Mouse (Mus musculus) gonadal fat pad, adult 2 months (tissue): ENCODE measurements around the gene Mlf2. TPM values are rescaled to one million over a fixed set of nuclear protein-coding genes. Genes with fewer than 3 reads are reported as not detected.

Experiments used
- DNase-seq: peaks from one replicate; pipeline ENCODE4 v3.0.0-alpha.2; 2012; ENCODE audit warnings: low read depth
- polyA plus RNA-seq: library from polyadenylated mRNA; depleted of rRNA; stranded (reverse); fragments of >200 nt; gene quantifications from 2 replicates; pipeline ENCODE4 v1.2.3, GENCODE M21; 2012; rRNA removed

Mlf2 gene
- polyA plus RNA-seq, 1 experiment = 363 TPM

GRCm38 (mm10) chr6:124934670-124935069, 3.5 kb downstream of the Mlf2 start:
- no peak for DNase-seq

GRCm38 (mm10) chr6:124936681-124937080, 5.5 kb downstream of the Mlf2 start:
- no peak for DNase-seq

GRCm38 (mm10) chr6:124937493-124937892, 6.3 kb downstream of the Mlf2 start:
- DNase-seq = no peak

- DNase-seq = no peak
These were observed 7.4 kb downstream of the Mlf2 start for GRCm38 (mm10) chr6:124938554-124938953.

- DNase-seq = no peak
These were observed 10.5 kb downstream of the Mlf2 start for GRCm38 (mm10) chr6:124941679-124942078.

- DNase-seq = no peak
These were observed 12.3 kb downstream of the Mlf2 start for GRCm38 (mm10) chr6:124943526-124943925.

- no peak for DNase-seq
These were observed 23.0 kb downstream of the Mlf2 start for GRCm38 (mm10) chr6:124953991-124954715.

- peak; percentile 94 for DNase-seq
These were observed 24.0 kb downstream of the Mlf2 start for GRCm38 (mm10) chr6:124955212-124955611.

GRCm38 (mm10) chr6:124958127-124958526, 26.9 kb downstream of the Mlf2 start:
- no peak for DNase-seq

- no peak for DNase-seq
These were observed 28.8 kb downstream of the Mlf2 start for GRCm38 (mm10) chr6:124959960-124960359.

GRCm38 (mm10) chr6:124961021-124961420, 29.8 kb downstream of the Mlf2 start:
- DNase-seq = no peak

- no peak for DNase-seq
These were observed 33.5 kb downstream of the Mlf2 start for GRCm38 (mm10) chr6:124964638-124965037.

GRCm38 (mm10) chr6:124965088-124965719, 34.0 kb downstream of the Mlf2 start, which contains the start of gene Cops7a:
Cops7a (minus strand) TSS chr6:124965538.
- no peak for DNase-seq

GRCm38 (mm10) chr6:124965747-124966146, 34.6 kb downstream of the Mlf2 start:
- DNase-seq = no peak

GRCm38 (mm10) chr6:124966466-124967118, 35.4 kb downstream of the Mlf2 start:
- DNase-seq = no peak

- DNase-seq = no peak
These were observed 36.6 kb downstream of the Mlf2 start for GRCm38 (mm10) chr6:124967766-124968165.

Other genes starting within 250 kb of the Mlf2 start
- 43.6 and 44.2 TPM in 2 replicates for gene Emg1, start 219.2 kb upstream of the Mlf2 start, polyA plus RNA-seq
- gene Phb2, start 219.1 kb upstream of the Mlf2 start, polyA plus RNA-seq = 131 and 138 TPM in 2 replicates
- 24.2 and 25.2 TPM in 2 replicates for gene Ptpn6, start 192.7 kb upstream of the Mlf2 start, polyA plus RNA-seq
- 329 and 371 TPM in 2 replicates for gene Grcc10, start 190.0 kb upstream of the Mlf2 start, polyA plus RNA-seq
- gene Gm45234, start 175.4 kb upstream of the Mlf2 start, polyA plus RNA-seq = not detected in 2 replicates
- 22.4 and 55.8 TPM in 2 replicates for gene Atn1, start 174.9 kb upstream of the Mlf2 start, polyA plus RNA-seq
- gene Eno2, start 161.7 kb upstream of the Mlf2 start, polyA plus RNA-seq = 5.3 TPM in 2 replicates
- 3.1 and 4.6 TPM in 2 replicates for gene Lrrc23, start 151.7 kb upstream of the Mlf2 start, polyA plus RNA-seq
- gene Spsb2, start 122.7 kb upstream of the Mlf2 start, polyA plus RNA-seq = 19.8 and 20.5 TPM in 2 replicates
- gene Tpi1, start 117.1 kb upstream of the Mlf2 start, polyA plus RNA-seq = 494 and 839 TPM in 2 replicates
- gene Usp5, start 101.9 kb upstream of the Mlf2 start, polyA plus RNA-seq = 107 and 120 TPM in 2 replicates
- 7.5 and 8.2 TPM in 2 replicates for gene Cdca3, start 101.8 kb upstream of the Mlf2 start, polyA plus RNA-seq
- 0.07 and 0.51 TPM in 2 replicates for gene Gnb3, start 91.1 kb upstream of the Mlf2 start, polyA plus RNA-seq
- 21.4 and 24.2 TPM in 2 replicates for gene P3h3, start 73.6 kb upstream of the Mlf2 start, polyA plus RNA-seq
- gene Gpr162, start 67.4 kb upstream of the Mlf2 start, polyA plus RNA-seq = 1.0 and 1.9 TPM in 2 replicates
- 0.50 and 0.95 TPM in 2 replicates for gene Cd4, start 43.2 kb upstream of the Mlf2 start, polyA plus RNA-seq
- 2.4 and 3.1 TPM in 2 replicates for gene Lag3, start 19.7 kb upstream of the Mlf2 start, polyA plus RNA-seq
- 811 and 1,192 TPM in 2 replicates for gene Ptms, start 11.3 kb upstream of the Mlf2 start, polyA plus RNA-seq
- gene Cops7a, start 34.2 kb downstream of the Mlf2 start, polyA plus RNA-seq = 180 and 195 TPM in 2 replicates
- gene Pianp, start 65.3 kb downstream of the Mlf2 start, polyA plus RNA-seq = 1.3 and 2.0 TPM in 2 replicates
- 41.9 and 45.0 TPM in 2 replicates for gene Zfp384, start 77.8 kb downstream of the Mlf2 start, polyA plus RNA-seq
- gene Ing4, start 108.4 kb downstream of the Mlf2 start, polyA plus RNA-seq = 43.6 and 59.6 TPM in 2 replicates
- gene Acrbp, start 118.3 kb downstream of the Mlf2 start, polyA plus RNA-seq = 16.2 and 18.2 TPM in 2 replicates
- 5.3 and 5.7 TPM in 2 replicates for gene Lpar5, start 136.5 kb downstream of the Mlf2 start, polyA plus RNA-seq
- gene Chd4, start 164.6 kb downstream of the Mlf2 start, polyA plus RNA-seq = 50.4 and 165 TPM in 2 replicates
- 13.3 and 14.0 TPM in 2 replicates for gene Nop2, start 200.5 kb downstream of the Mlf2 start, polyA plus RNA-seq
- 20.9 and 21.5 TPM in 2 replicates for gene Iffo1, start 213.9 kb downstream of the Mlf2 start, polyA plus RNA-seq
- gene Gapdh, start 235.1 kb downstream of the Mlf2 start, polyA plus RNA-seq = 2,859 and 3,359 TPM in 2 replicates